In genomic region chr11:11012660-11013455, GRCm38 (mm10) we compare ENCODE assay signal across 21 mouse cellular contexts.
DNase-seq lines count a peak whose midpoint lies in the region; ATAC-seq and TF ChIP-seq lines count a peak whose summit lies in the region.
"Had no signal": no experiment of that assay in that cellular context is flagged by ENCODE, and none has a peak within 500 bp of the region (broad histone marks: within the 10 kb centered on the region; RNA-seq: fewer than 3 reads in every experiment).

No protein-coding gene starts in this region.

- ATAC-seq in hindbrain, embryonic 15.5 days (ENCODE audit: low FRiP score, low read depth): peak; percentile 49; the same call in 1 of the 2 replicates
- no peak for ATAC-seq in hindbrain, postnatal 0 days
- ATAC-seq in intestine, embryonic 14.5 days (replicated peaks; ENCODE audit: low FRiP score, low TSS enrichment, low read depth): peak; percentile 89
- peak; percentile 83 for ATAC-seq in stomach, postnatal 0 days (ENCODE audit: low FRiP score, low TSS enrichment)
- ATAC-seq: CD4-positive, CD25-positive, alpha-beta regulatory T cell, adult 4 months had no signal

- WGBS in hindbrain, embryonic 15.5 days: 86% methylated on average over 4 of the region's 4 CpGs
- 88% methylated on average over 4 of the region's 4 CpGs for WGBS in hindbrain, postnatal 0 days
- 82% methylated on average over 4 of the region's 4 CpGs for WGBS in intestine, embryonic 14.5 days
- 67% methylated on average over 4 of the region's 4 CpGs for WGBS in large intestine, adult 2 months
- WGBS in stomach, postnatal 0 days: 72% methylated on average over 4 of the region's 4 CpGs

- TF ChIP-seq CTCF in hindbrain, postnatal 0 days (IDR thresholded peaks at IDR 0.05; ENCODE audit: low read depth): no peak
- TF ChIP-seq CTCF in stomach, postnatal 0 days (IDR thresholded peaks at IDR 0.05; ENCODE audit: low read depth): no peak

- no peak overlapping the region for H3K4me2 ChIP-seq in hindbrain, embryonic 15.5 days
- H3K4me2 ChIP-seq in hindbrain, postnatal 0 days (ENCODE audit: low read depth, low read length): no peak overlapping the region
- no peak overlapping the region for H3K4me2 ChIP-seq in intestine, embryonic 14.5 days (ENCODE audit: low read length)
- no peak overlapping the region for H3K4me2 ChIP-seq in stomach, postnatal 0 days (replicated peaks; ENCODE audit: low read depth)
- H3K4me2 ChIP-seq: embryonic facial prominence, embryonic 13.5 days; heart, embryonic 13.5 days; hindbrain, embryonic 12.5 days had no signal

- no peak for DNase-seq in hindbrain, postnatal 0 days (ENCODE audit: low spot score)
- DNase-seq in intestine, embryonic 14.5 days (ENCODE audit: low spot score): no peak
- peak; percentile 1 for DNase-seq in large intestine, adult 2 months (ENCODE audit: low read depth, low spot score)
- no peak for DNase-seq in stomach, postnatal 0 days (ENCODE audit: low spot score)
- no peak for DNase-seq in kidney, adult 9 months
- no peak for DNase-seq in left cerebral cortex, adult 11 months (ENCODE audit: low spot score)
- DNase-seq: adrenal gland, postnatal 14 days; B cell, adult 2 months; cerebellum, adult 18-20 months; cerebellum, adult 9-11 months; cerebellum, postnatal 36 days; gastrocnemius, adult 2 months; gastrocnemius, postnatal 25 days; heart, adult 11 months; heart, postnatal 4 days had no signal

- H3K4me1 ChIP-seq in hindbrain, embryonic 15.5 days (replicated peaks): no peaks in the 10 kb centered on the region
- no peaks in the 10 kb centered on the region for H3K4me1 ChIP-seq in hindbrain, postnatal 0 days (ENCODE audit: insufficient read depth, low read length)
- H3K4me1 ChIP-seq in intestine, embryonic 14.5 days (replicated peaks; ENCODE audit: control insufficient read depth, insufficient read depth, low read length): no peaks in the 10 kb centered on the region
- H3K4me1 ChIP-seq in stomach, postnatal 0 days (replicated peaks; ENCODE audit: control insufficient read depth, insufficient read depth): no peaks in the 10 kb centered on the region
- H3K4me1 ChIP-seq: embryonic facial prominence, embryonic 13.5 days; heart, embryonic 13.5 days; hindbrain, embryonic 12.5 days had no signal

- H3K27ac ChIP-seq in hindbrain, embryonic 15.5 days (replicated peaks): no peak overlapping the region
- H3K27ac ChIP-seq in hindbrain, postnatal 0 days: no peak overlapping the region
- no peak overlapping the region for H3K27ac ChIP-seq in intestine, embryonic 14.5 days (ENCODE audit: low read depth)
- no peak overlapping the region for H3K27ac ChIP-seq in stomach, postnatal 0 days (replicated peaks)
- H3K27ac ChIP-seq: embryonic facial prominence, embryonic 13.5 days; gastrocnemius, adult 2 months; heart, embryonic 13.5 days; hindbrain, embryonic 12.5 days had no signal

- H3K9ac ChIP-seq in hindbrain, embryonic 15.5 days: no peak overlapping the region
- H3K9ac ChIP-seq in hindbrain, postnatal 0 days (replicated peaks; ENCODE audit: low read length): no peak overlapping the region
- H3K9ac ChIP-seq in intestine, embryonic 14.5 days (ENCODE audit: low read length): no peak overlapping the region
- no peak overlapping the region for H3K9ac ChIP-seq in stomach, postnatal 0 days (ENCODE audit: low read length)
- H3K9ac ChIP-seq: embryonic facial prominence, embryonic 13.5 days; heart, embryonic 13.5 days; hindbrain, embryonic 12.5 days had no signal

- no peaks in the 10 kb centered on the region for H3K36me3 ChIP-seq in hindbrain, embryonic 15.5 days
- H3K36me3 ChIP-seq in hindbrain, postnatal 0 days (ENCODE audit: insufficient read depth, low read length): no peaks in the 10 kb centered on the region
- H3K36me3 ChIP-seq in intestine, embryonic 14.5 days (ENCODE audit: control insufficient read depth, insufficient read depth, low read length): no peaks in the 10 kb centered on the region
- H3K36me3 ChIP-seq in stomach, postnatal 0 days (ENCODE audit: control insufficient read depth, insufficient read depth, low read length): no peaks in the 10 kb centered on the region
- H3K36me3 ChIP-seq: embryonic facial prominence, embryonic 13.5 days; G1E; heart, embryonic 13.5 days; hindbrain, embryonic 12.5 days had no signal

- no peak overlapping the region for H3K4me3 ChIP-seq in hindbrain, embryonic 15.5 days
- H3K4me3 ChIP-seq in hindbrain, postnatal 0 days (ENCODE audit: low read length): no peak overlapping the region
- no peak overlapping the region for H3K4me3 ChIP-seq in intestine, embryonic 14.5 days (ENCODE audit: low read depth, low read length)
- no peak overlapping the region for H3K4me3 ChIP-seq in stomach, postnatal 0 days (ENCODE audit: low read depth, low read length)
- H3K4me3 ChIP-seq: embryonic facial prominence, embryonic 13.5 days; gastrocnemius, adult 2 months; heart, embryonic 13.5 days; hindbrain, embryonic 12.5 days had no signal

- no peak for TF ChIP-seq EP300 in stomach, postnatal 0 days (optimal IDR thresholded peaks at IDR 0.05)

- 0 out of 2 replicates have a peak, but pooled peaks cover 3% of the 10 kb centered on the region for H3K9me3 ChIP-seq in hindbrain, embryonic 15.5 days
- H3K9me3 ChIP-seq in hindbrain, postnatal 0 days (ENCODE audit: low read length): no peaks in the 10 kb centered on the region
- H3K9me3 ChIP-seq in intestine, embryonic 14.5 days (ENCODE audit: control insufficient read depth, low read length): no peaks in the 10 kb centered on the region
- no peaks in the 10 kb centered on the region for H3K9me3 ChIP-seq in stomach, postnatal 0 days (ENCODE audit: control insufficient read depth, low read length)
- H3K9me3 ChIP-seq: embryonic facial prominence, embryonic 13.5 days; G1E; heart, embryonic 13.5 days; hindbrain, embryonic 12.5 days had no signal

- no peaks in the 10 kb centered on the region for H3K27me3 ChIP-seq in hindbrain, embryonic 15.5 days
- H3K27me3 ChIP-seq in hindbrain, postnatal 0 days (ENCODE audit: insufficient read depth, low read length): no peaks in the 10 kb centered on the region; the same call in 1 of the 2 replicates
- H3K27me3 ChIP-seq in intestine, embryonic 14.5 days (replicated peaks; ENCODE audit: control insufficient read depth, insufficient read depth, low read length): no peaks in the 10 kb centered on the region
- no peaks in the 10 kb centered on the region for H3K27me3 ChIP-seq in stomach, postnatal 0 days (ENCODE audit: control insufficient read depth, insufficient read depth, low read length)
- H3K27me3 ChIP-seq: embryonic facial prominence, embryonic 13.5 days; heart, embryonic 13.5 days; hindbrain, embryonic 12.5 days had no signal
